9 mouse cellular contexts compared by ENCODE assay signal in genomic region chr8:121654131-121654530, GRCm38 (mm10). TPM values are rescaled to one million over a fixed set of nuclear protein-coding genes. Genes with fewer than 3 reads are reported as not detected.
DNase-seq lines count a peak whose midpoint lies in the region; ATAC-seq and TF ChIP-seq lines count a peak whose summit lies in the region.
"Had no signal": no experiment of that assay in that cellular context is flagged by ENCODE, and none has a peak within 500 bp of the region (broad histone marks: within the 10 kb centered on the region; RNA-seq: fewer than 3 reads in every experiment).

No protein-coding gene starts in this region.

- H3K4me1 ChIP-seq in heart, embryonic 13.5 days: peaks cover 37% of the 10 kb centered on the region
- peaks cover 19% of the 10 kb centered on the region for H3K4me1 ChIP-seq in embryonic facial prominence, embryonic 11.5 days (ENCODE audit: control insufficient read depth, insufficient read depth, low read length)
- peaks cover 24% of the 10 kb centered on the region for H3K4me1 ChIP-seq in forebrain, postnatal 0 days (ENCODE audit: insufficient read depth)
- H3K4me1 ChIP-seq in midbrain, embryonic 12.5 days: peaks cover 40% of the 10 kb centered on the region

- H3K4me2 ChIP-seq in heart, embryonic 13.5 days: peak overlapping the region; percentile 98
- peak overlapping the region; percentile 90 for H3K4me2 ChIP-seq in embryonic facial prominence, embryonic 11.5 days (ENCODE audit: low read depth, low read length)
- H3K4me2 ChIP-seq in forebrain, postnatal 0 days (ENCODE audit: low read depth): peak overlapping the region; percentile 62
- H3K4me2 ChIP-seq in midbrain, embryonic 12.5 days (replicated peaks): peak overlapping the region; percentile 88

- no peak for TF ChIP-seq CTCF in forebrain, postnatal 0 days (IDR thresholded peaks at IDR 0.05; ENCODE audit: low read depth)

- no peaks in the 10 kb centered on the region for H3K27me3 ChIP-seq in heart, embryonic 13.5 days (replicated peaks)
- no peaks in the 10 kb centered on the region for H3K27me3 ChIP-seq in embryonic facial prominence, embryonic 11.5 days (ENCODE audit: control insufficient read depth, insufficient read depth, low read length)
- no peaks in the 10 kb centered on the region for H3K27me3 ChIP-seq in forebrain, postnatal 0 days (ENCODE audit: insufficient read depth, low read length)
- no peaks in the 10 kb centered on the region for H3K27me3 ChIP-seq in midbrain, embryonic 12.5 days

- peak overlapping the region; percentile 90; the same call in 1 of the 2 replicates for H3K27ac ChIP-seq in heart, embryonic 13.5 days (replicated peaks)
- H3K27ac ChIP-seq in embryonic facial prominence, embryonic 11.5 days (replicated peaks; ENCODE audit: low read depth, low read length): no peak overlapping the region
- peak overlapping the region; percentile 100 for H3K27ac ChIP-seq in forebrain, postnatal 0 days (ENCODE audit: low read depth, low read length)
- H3K27ac ChIP-seq in midbrain, embryonic 12.5 days (replicated peaks): peak overlapping the region; percentile 98

- peak overlapping the region; percentile 76 for H3K4me3 ChIP-seq in heart, embryonic 13.5 days
- H3K4me3 ChIP-seq in embryonic facial prominence, embryonic 11.5 days (ENCODE audit: low read depth, low read length): peak overlapping the region; percentile 90; the same call in 1 of the 2 replicates
- peak overlapping the region; percentile 87 for H3K4me3 ChIP-seq in forebrain, postnatal 0 days (ENCODE audit: low read depth, low read length)
- peak overlapping the region; percentile 94 for H3K4me3 ChIP-seq in midbrain, embryonic 12.5 days

- peak overlapping the region; percentile 92 for H3K9ac ChIP-seq in heart, embryonic 13.5 days
- H3K9ac ChIP-seq in embryonic facial prominence, embryonic 11.5 days (replicated peaks; ENCODE audit: low read length): peak overlapping the region; percentile 86
- peak overlapping the region; percentile 86 for H3K9ac ChIP-seq in forebrain, postnatal 0 days
- H3K9ac ChIP-seq in midbrain, embryonic 12.5 days (replicated peaks): peak overlapping the region; percentile 85

- WGBS in heart, embryonic 13.5 days: 77% methylated on average over 4 of the region's 4 CpGs
- 74% methylated on average over 4 of the region's 4 CpGs for WGBS in embryonic facial prominence, embryonic 11.5 days
- 78% methylated on average over 4 of the region's 4 CpGs for WGBS in forebrain, postnatal 0 days
- 84% methylated on average over 4 of the region's 4 CpGs for WGBS in midbrain, embryonic 12.5 days

- ATAC-seq in heart, embryonic 13.5 days (ENCODE audit: extremely low read depth, insufficient number of reproducible peaks, low FRiP score, low TSS enrichment): no peak
- no peak for ATAC-seq in embryonic facial prominence, embryonic 11.5 days (replicated peaks; ENCODE audit: insufficient number of reproducible peaks, low FRiP score, low TSS enrichment, low read depth)
- no peak for ATAC-seq in forebrain, postnatal 0 days
- no peak for ATAC-seq in midbrain, embryonic 12.5 days (ENCODE audit: low FRiP score, low read depth)
- no peak for ATAC-seq in monocyte, adult 5-6 weeks (replicated peaks; ENCODE audit: insufficient number of reproducible peaks, low FRiP score, low TSS enrichment, poor library complexity, severe bottlenecking)

- no peak for DNase-seq in heart, adult 9 months (ENCODE audit: low spot score in 2 of 2)
- DNase-seq in embryonic facial prominence, embryonic 11.5 days (ENCODE audit: low spot score): no peak
- DNase-seq in forebrain, postnatal 0 days: no peak
- no peak for DNase-seq in adrenal gland, adult 8-10 months
- no peak for DNase-seq in spleen, postnatal 14 days (ENCODE audit: low spot score in 2 of 2)
- DNase-seq: thymus, postnatal 14 days had no signal

- no peaks in the 10 kb centered on the region for H3K9me3 ChIP-seq in heart, embryonic 13.5 days
- no peaks in the 10 kb centered on the region for H3K9me3 ChIP-seq in embryonic facial prominence, embryonic 11.5 days (replicated peaks; ENCODE audit: control insufficient read depth, low read length)
- H3K9me3 ChIP-seq in forebrain, postnatal 0 days (ENCODE audit: low read length): no peaks in the 10 kb centered on the region
- H3K9me3 ChIP-seq in midbrain, embryonic 12.5 days: no peaks in the 10 kb centered on the region

- peaks cover 12% of the 10 kb centered on the region for H3K36me3 ChIP-seq in heart, embryonic 13.5 days
- no peaks in the 10 kb centered on the region for H3K36me3 ChIP-seq in embryonic facial prominence, embryonic 11.5 days (replicated peaks; ENCODE audit: control insufficient read depth, insufficient read depth, low read depth, low read length)
- H3K36me3 ChIP-seq in forebrain, postnatal 0 days (ENCODE audit: insufficient read depth): 0 out of 2 replicates have a peak, but pooled peaks cover 3% of the 10 kb centered on the region
- H3K36me3 ChIP-seq in midbrain, embryonic 12.5 days: peaks cover 7% of the 10 kb centered on the region; the same call in 1 of the 2 replicates

RNA-seq across cellular contexts. Expression of gene Zcchc14, which starts 1.4 kb away (rescaled TPM):
- 7.8 and 8.7 TPM in 2 replicates for polyA plus RNA-seq in heart, embryonic 13.5 days (2015; fragmentation: Nextera tagmentation; extraction: Ambion mirVana)
- 17.4 and 19.7 TPM in 2 replicates for polyA plus RNA-seq in embryonic facial prominence, embryonic 11.5 days (2014; fragmentation: Nextera tagmentation; extraction: Ambion mirVana)
- total RNA-seq in forebrain, postnatal 0 days (2014; rRNA removed): 69.0 and 85.8 TPM in 2 replicates
- 13.9 and 17.4 TPM in 2 replicates for polyA plus RNA-seq in forebrain, postnatal 0 days (2015; fragmentation: Nextera tagmentation; extraction: Ambion mirVana)
- polyA plus RNA-seq in midbrain, embryonic 12.5 days (2016; fragmentation: Nextera tagmentation; extraction: Ambion mirVana): 27.7 TPM in 2 replicates
- 10 to 100 TPM; 38.8 to 62.5 (median 51.0) TPM for total RNA-seq in adrenal gland, adult 8-10 months (2022)
- total RNA-seq in monocyte, adult 5-6 weeks (2017): 0.19 to 0.21 TPM in 2 of 3 replicates, not detected in the other
